Mouse (Mus musculus) midbrain, embryonic 16.5 days (tissue): ENCODE measurements around the gene Bik. TPM values are rescaled to one million over a fixed set of nuclear protein-coding genes. Genes with fewer than 3 reads are reported as not detected.

ENCODE experiments used
- ATAC-seq: fragments of 200-750 bp; cut with Nextera tagmentation; 2 replicates; pipeline ENCODE4 v1.8.0; 2017; ENCODE audit warnings: moderate TSS enrichment
- H3K27ac ChIP-seq: fragments of 300-500 bp; sonication (generic); 2 replicates; pipeline ENCODE4 v1.5.1; 2014; ENCODE audit warnings: mild to moderate bottlenecking, low read length, mixed read lengths
- H3K27me3 ChIP-seq: fragments of 300-500 bp; sonication (generic); 2 replicates; pipeline ENCODE4 v1.6.1; 2014; ENCODE audit warnings: low read depth, low read length, mixed read lengths; ENCODE audit not compliant: control insufficient read depth, insufficient read depth
- H3K36me3 ChIP-seq: fragments of 300-500 bp; sonication (generic); 2 replicates; pipeline ENCODE4 v1.6.1; 2014; ENCODE audit warnings: mild to moderate bottlenecking, low read length, moderate library complexity, mixed read lengths; ENCODE audit not compliant: control insufficient read depth, insufficient read depth
- H3K4me1 ChIP-seq: fragments of 300-500 bp; sonication (generic); 2 replicates; pipeline ENCODE4 v1.6.1; 2014; ENCODE audit warnings: mild to moderate bottlenecking, low read length, mixed read lengths; ENCODE audit not compliant: control insufficient read depth, insufficient read depth
- H3K4me2 ChIP-seq: fragments of 300-500 bp; sonication (generic); 2 replicates; pipeline ENCODE4 v1.6.1; 2014; ENCODE audit warnings: mild to moderate bottlenecking, low read length, mixed read lengths
- H3K4me3 ChIP-seq: fragments of 300-500 bp; sonication (generic); 2 replicates; pipeline ENCODE4 v1.5.1; 2014; ENCODE audit warnings: low read depth, mild to moderate bottlenecking, low read length, moderate library complexity, mixed read lengths
- H3K9ac ChIP-seq: fragments of 300-500 bp; sonication (generic); 2 replicates; pipeline ENCODE4 v1.6.1; 2014; ENCODE audit warnings: low read depth, low read length, mixed read lengths
- H3K9me3 ChIP-seq: fragments of 300-500 bp; sonication (generic); replicated peaks from 2 replicates; pipeline ENCODE4 v1.6.1; 2014; ENCODE audit warnings: mild to moderate bottlenecking, low read length, mixed read lengths; ENCODE audit not compliant: control insufficient read depth, poor library complexity, severe bottlenecking
- WGBS: fragments of 180-500 bp; shearing (Covaris S2); extraction: QIAGEN DNeasy Blood & Tissue Kit; methylation state at CpG from one replicate; pipeline ENCODE4 v1.1.7; 2014; 5-methylcytosine and 5-hydroxymethylcytosine counted together
- polyA plus RNA-seq: library from polyadenylated mRNA; unstranded; fragments of >200 nt; fragmentation: Nextera tagmentation; extraction: Ambion mirVana; gene quantifications from 2 replicates; pipeline ENCODE4 v1.2.1, GENCODE M21; 2015

Bik gene
- polyA plus RNA-seq, 1 experiment from 2014 or later: 0.26 TPM

- Histone ChIP-seq H3K36me3 (no peaks in the 10 kb centered on the region), H3K4me3 (no peak overlapping the region), H3K27ac (no peak overlapping the region), H3K9me3 (no peaks in the 10 kb centered on the region), H3K4me1 (no peaks in the 10 kb centered on the region), H3K9ac (no peak overlapping the region), H3K27me3 (peaks cover 5% of the 10 kb centered on the region; the same call in 1 of the 2 replicates), H3K4me2 (no peak overlapping the region)
- ATAC-seq: no peak
- WGBS: 82% methylated on average over 7 of the region's 7 CpGs
Measured at GRCm38 (mm10) chr15:83532606-83533005, 5.9 kb downstream of the Bik start.

- H3K4me2 ChIP-seq: no peak overlapping the region
- H3K27me3 ChIP-seq: no peaks in the 10 kb centered on the region
- ATAC-seq: no peak
- no peaks in the 10 kb centered on the region for H3K4me1 ChIP-seq
- WGBS: 82% methylated on average over 17 of the region's 17 CpGs
- no peak overlapping the region for H3K4me3 ChIP-seq
- H3K27ac ChIP-seq: no peak overlapping the region
- H3K9me3 ChIP-seq: no peaks in the 10 kb centered on the region
- no peaks in the 10 kb centered on the region for H3K36me3 ChIP-seq
- H3K9ac ChIP-seq: no peak overlapping the region
Measured at GRCm38 (mm10) chr15:83534960-83535889, 8.6 kb downstream of the Bik start.

GRCm38 (mm10) chr15:83535890-83536231 lies 9.2 kb downstream of the Bik start:
- no peak for ATAC-seq
- H3K4me3 ChIP-seq: no peak overlapping the region
- no peak overlapping the region for H3K27ac ChIP-seq
- H3K4me2 ChIP-seq: no peak overlapping the region
- H3K27me3 ChIP-seq: no peaks in the 10 kb centered on the region
- no peaks in the 10 kb centered on the region for H3K4me1 ChIP-seq
- no peaks in the 10 kb centered on the region for H3K36me3 ChIP-seq
- H3K9ac ChIP-seq: no peak overlapping the region
- 89% methylated on average over 6 of the region's 6 CpGs for WGBS
- H3K9me3 ChIP-seq: no peaks in the 10 kb centered on the region

- Histone ChIP-seq H3K9ac (no peak overlapping the region), H3K4me3 (no peak overlapping the region), H3K4me2 (no peak overlapping the region), H3K36me3 (no peaks in the 10 kb centered on the region), H3K27me3 (no peaks in the 10 kb centered on the region), H3K27ac (no peak overlapping the region), H3K9me3 (no peaks in the 10 kb centered on the region), H3K4me1 (no peaks in the 10 kb centered on the region)
- no peak for ATAC-seq
- 100% methylated on average over 2 of the region's 2 CpGs for WGBS
Measured at GRCm38 (mm10) chr15:83538855-83539254, 12.2 kb downstream of the Bik start.

- no peak for ATAC-seq
- Histone ChIP-seq H3K4me1 (no peaks in the 10 kb centered on the region), H3K27ac (no peak overlapping the region), H3K27me3 (no peaks in the 10 kb centered on the region), H3K36me3 (no peaks in the 10 kb centered on the region), H3K4me2 (no peak overlapping the region), H3K9me3 (no peaks in the 10 kb centered on the region), H3K9ac (no peak overlapping the region), H3K4me3 (no peak overlapping the region)
- 88% methylated on average over 4 of the region's 4 CpGs for WGBS
Measured at GRCm38 (mm10) chr15:83539905-83540304, 13.2 kb downstream of the Bik start.

GRCm38 (mm10) chr15:83541647-83542287 lies 15.1 kb downstream of the Bik start:
- no peak overlapping the region for H3K27ac ChIP-seq
- no peak for ATAC-seq
- no peaks in the 10 kb centered on the region for H3K9me3 ChIP-seq
- no peaks in the 10 kb centered on the region for H3K4me1 ChIP-seq
- WGBS: 78% methylated on average over 9 of the region's 9 CpGs
- H3K27me3 ChIP-seq: no peaks in the 10 kb centered on the region
- H3K36me3 ChIP-seq: 0 out of 2 replicates have a peak, but pooled peaks cover 3% of the 10 kb centered on the region
- no peak overlapping the region for H3K4me3 ChIP-seq
- H3K9ac ChIP-seq: no peak overlapping the region
- no peak overlapping the region for H3K4me2 ChIP-seq

- WGBS: 95% methylated on average over 7 of the region's 7 CpGs
- peaks cover 33% of the 10 kb centered on the region for H3K36me3 ChIP-seq
Measured at GRCm38 (mm10) chr15:83546029-83546428, 19.4 kb downstream of the Bik start.

GRCm38 (mm10) chr15:83547144-83547543 lies 20.5 kb downstream of the Bik start:
- 91% methylated on average over 8 of the region's 8 CpGs for WGBS
- H3K4me1 ChIP-seq: no peaks in the 10 kb centered on the region
- no peak overlapping the region for H3K27ac ChIP-seq
- H3K9ac ChIP-seq: no peak overlapping the region
- H3K9me3 ChIP-seq: no peaks in the 10 kb centered on the region
- no peak for ATAC-seq
- peaks cover 33% of the 10 kb centered on the region for H3K36me3 ChIP-seq
- no peaks in the 10 kb centered on the region for H3K27me3 ChIP-seq
- H3K4me2 ChIP-seq: no peak overlapping the region
- H3K4me3 ChIP-seq: no peak overlapping the region

More at GRCm38 (mm10) chr15:83546029-83546428, 19.4 kb downstream of the Bik start:
- Histone ChIP-seq H3K4me1 (no peaks in the 10 kb centered on the region), H3K9me3 (no peaks in the 10 kb centered on the region), H3K27ac (no peak overlapping the region), H3K27me3 (no peaks in the 10 kb centered on the region), H3K9ac (no peak overlapping the region), H3K4me2 (no peak overlapping the region), H3K4me3 (no peak overlapping the region)
- no peak for ATAC-seq

GRCm38 (mm10) chr15:83550137-83550536 lies 23.5 kb downstream of the Bik start:
- Histone ChIP-seq H3K4me1 (peaks cover 6% of the 10 kb centered on the region; the same call in 1 of the 2 replicates), H3K27me3 (no peaks in the 10 kb centered on the region), H3K4me2 (no peak overlapping the region), H3K9ac (no peak overlapping the region), H3K4me3 (no peak overlapping the region), H3K36me3 (peaks cover 33% of the 10 kb centered on the region), H3K9me3 (no peaks in the 10 kb centered on the region), H3K27ac (no peak overlapping the region)
- ATAC-seq: no peak
- 87% methylated on average over 2 of the region's 2 CpGs for WGBS
